Mouse (Mus musculus) midbrain, embryonic 14.5 days (tissue): ENCODE measurements at regions not wholly inside any gene's neighbourhood (a gene's known extent, or its start where the extent isn't known, plus 50 kb on each side); places are given as distances from the start of the nearest gene placed in this dataset.

Experiments used
- ATAC-seq: fragments of 200-750 bp; cut with Nextera tagmentation; 2 replicates; pipeline ENCODE4 v1.8.0; 2017; ENCODE audit warnings: moderate number of reproducible peaks, moderate library complexity; ENCODE audit not compliant: low FRiP score, low TSS enrichment
- DNase-seq: peaks from one replicate; pipeline ENCODE4 v3.0.0-alpha.2; 2015
- H3K27ac ChIP-seq: fragments of 300-500 bp; sonication (generic); replicated peaks from 2 replicates; pipeline ENCODE4 v1.5.1; 2014; ENCODE audit warnings: mild to moderate bottlenecking, low read depth, low read length, moderate library complexity
- H3K27me3 ChIP-seq: fragments of 300-500 bp; sonication (generic); 2 replicates; pipeline ENCODE4 v1.6.1; 2014; ENCODE audit warnings: low read length, control low read depth, mixed read lengths; ENCODE audit not compliant: control insufficient read depth, insufficient read depth
- H3K36me3 ChIP-seq: fragments of 300-500 bp; sonication (generic); 2 replicates; pipeline ENCODE4 v1.6.1; 2014; ENCODE audit warnings: low read length, control low read depth; ENCODE audit not compliant: control insufficient read depth, insufficient read depth
- H3K4me1 ChIP-seq: fragments of 300-500 bp; sonication (generic); 2 replicates; pipeline ENCODE4 v1.6.1; 2014; ENCODE audit warnings: mild to moderate bottlenecking, antibody characterized with exemption, low read length, control low read depth; ENCODE audit not compliant: control insufficient read depth, insufficient read depth
- H3K4me2 ChIP-seq: fragments of 300-500 bp; sonication (generic); 2 replicates; pipeline ENCODE4 v1.6.1; 2014; ENCODE audit warnings: mild to moderate bottlenecking, low read length, moderate library complexity
- H3K4me3 ChIP-seq: fragments of 300-500 bp; sonication (generic); replicated peaks from 2 replicates; pipeline ENCODE4 v1.5.1; 2014; ENCODE audit warnings: low read depth, low read length
- H3K9ac ChIP-seq: fragments of 300-500 bp; sonication (generic); replicated peaks from 2 replicates; pipeline ENCODE4 v1.6.1; 2014; ENCODE audit warnings: mild to moderate bottlenecking, low read length, moderate library complexity
- H3K9me3 ChIP-seq: fragments of 300-500 bp; sonication (generic); 2 replicates; pipeline ENCODE4 v1.6.1; 2016; ENCODE audit warnings: low read length, control low read depth, mixed read lengths; ENCODE audit not compliant: control insufficient read depth
- WGBS: fragments of 180-500 bp; shearing (Covaris S2); extraction: QIAGEN DNeasy Blood & Tissue Kit; methylation state at CpG from one replicate; pipeline ENCODE4 v1.1.7; 2014; 5-methylcytosine and 5-hydroxymethylcytosine counted together

- Histone ChIP-seq H3K4me1 (peaks cover 8% of the 10 kb centered on the region; the same call in 1 of the 2 replicates), H3K4me2 (no peak overlapping the region), H3K36me3 (no peaks in the 10 kb centered on the region), H3K9me3 (no peaks in the 10 kb centered on the region), H3K9ac (no peak overlapping the region), H3K27me3 (no peaks in the 10 kb centered on the region), H3K4me3 (no peak overlapping the region), H3K27ac (no peak overlapping the region)
- DNase-seq (no peak), ATAC-seq (no peak)
- WGBS: 87% methylated on average over 2 of the region's 2 CpGs
Observed at GRCm38 (mm10) chr13:37580806-37581205, 197.4 kb upstream of the Rreb1 start.

GRCm38 (mm10) chr13:37581374-37581773 is 196.8 kb upstream of the Rreb1 start:
- H3K4me2 ChIP-seq: no peak overlapping the region
- WGBS: 66% methylated on average over 6 of the region's 6 CpGs
- H3K9ac ChIP-seq: no peak overlapping the region

GRCm38 (mm10) chr13:37585476-37585875 is 192.7 kb upstream of the Rreb1 start:
- no peak for DNase-seq
- H3K4me3 ChIP-seq: no peak overlapping the region
- no peaks in the 10 kb centered on the region for H3K4me1 ChIP-seq
- WGBS: 83% methylated on average over 5 of the region's 5 CpGs
- H3K36me3 ChIP-seq: no peaks in the 10 kb centered on the region
- H3K27me3 ChIP-seq: no peaks in the 10 kb centered on the region
- H3K9me3 ChIP-seq: no peaks in the 10 kb centered on the region
- no peak for ATAC-seq
- H3K4me2 ChIP-seq: no peak overlapping the region
- no peak overlapping the region for H3K9ac ChIP-seq
- H3K27ac ChIP-seq: no peak overlapping the region

More at GRCm38 (mm10) chr13:37581374-37581773, 196.8 kb upstream of the Rreb1 start:
- DNase-seq (no peak), ATAC-seq (no peak)
- Histone ChIP-seq H3K9me3 (no peaks in the 10 kb centered on the region), H3K27me3 (no peaks in the 10 kb centered on the region), H3K36me3 (no peaks in the 10 kb centered on the region), H3K4me1 (peaks cover 8% of the 10 kb centered on the region; the same call in 1 of the 2 replicates), H3K27ac (no peak overlapping the region), H3K4me3 (no peak overlapping the region)

GRCm38 (mm10) chr13:37586511-37586910 is 191.7 kb upstream of the Rreb1 start:
- Histone ChIP-seq H3K4me1 (no peaks in the 10 kb centered on the region), H3K4me2 (no peak overlapping the region), H3K36me3 (no peaks in the 10 kb centered on the region), H3K4me3 (no peak overlapping the region), H3K27me3 (no peaks in the 10 kb centered on the region), H3K27ac (no peak overlapping the region), H3K9ac (no peak overlapping the region), H3K9me3 (no peaks in the 10 kb centered on the region)
- 63% methylated on average over 4 of the region's 4 CpGs for WGBS
- DNase-seq (no peak), ATAC-seq (no peak)

- no peak for DNase-seq
- Histone ChIP-seq H3K27me3 (no peaks in the 10 kb centered on the region), H3K4me1 (no peaks in the 10 kb centered on the region), H3K4me2 (no peak overlapping the region), H3K27ac (no peak overlapping the region), H3K9ac (no peak overlapping the region), H3K4me3 (no peak overlapping the region), H3K9me3 (no peaks in the 10 kb centered on the region), H3K36me3 (no peaks in the 10 kb centered on the region)
- ATAC-seq: no peak
- WGBS: 91% methylated on average over 3 of the region's 3 CpGs
Observed at GRCm38 (mm10) chr13:37587911-37588310, 190.3 kb upstream of the Rreb1 start.

- Histone ChIP-seq H3K36me3 (no peaks in the 10 kb centered on the region), H3K9ac (no peak overlapping the region), H3K4me3 (no peak overlapping the region), H3K4me1 (no peaks in the 10 kb centered on the region), H3K27me3 (no peaks in the 10 kb centered on the region), H3K9me3 (no peaks in the 10 kb centered on the region), H3K4me2 (no peak overlapping the region), H3K27ac (no peak overlapping the region)
- no peak for ATAC-seq
- 91% methylated on average over 8 of the region's 8 CpGs for WGBS
- DNase-seq: no peak
Observed at GRCm38 (mm10) chr13:37588528-37589176, 189.5 kb upstream of the Rreb1 start.

- Histone ChIP-seq H3K4me2 (no peak overlapping the region), H3K9ac (no peak overlapping the region), H3K27ac (no peak overlapping the region), H3K36me3 (no peaks in the 10 kb centered on the region), H3K9me3 (no peaks in the 10 kb centered on the region), H3K4me1 (no peaks in the 10 kb centered on the region), H3K4me3 (no peak overlapping the region), H3K27me3 (no peaks in the 10 kb centered on the region)
- ATAC-seq (no peak), DNase-seq (no peak)
- WGBS: 84% methylated on average over 5 of the region's 5 CpGs
Observed at GRCm38 (mm10) chr13:37592149-37592548, 186.1 kb upstream of the Rreb1 start.

GRCm38 (mm10) chr13:37595196-37595595 is 183.0 kb upstream of the Rreb1 start:
- Histone ChIP-seq H3K36me3 (no peaks in the 10 kb centered on the region), H3K4me2 (no peak overlapping the region), H3K4me1 (no peaks in the 10 kb centered on the region), H3K27me3 (no peaks in the 10 kb centered on the region), H3K9me3 (no peaks in the 10 kb centered on the region), H3K4me3 (no peak overlapping the region), H3K9ac (no peak overlapping the region), H3K27ac (no peak overlapping the region)
- DNase-seq (no peak), ATAC-seq (no peak)
- WGBS: 45% methylated on average over 8 of the region's 8 CpGs

GRCm38 (mm10) chr13:37597575-37597974 is 180.6 kb upstream of the Rreb1 start:
- H3K9ac ChIP-seq: no peak overlapping the region
- H3K36me3 ChIP-seq: no peaks in the 10 kb centered on the region
- no peaks in the 10 kb centered on the region for H3K4me1 ChIP-seq
- DNase-seq: no peak
- no peaks in the 10 kb centered on the region for H3K27me3 ChIP-seq
- no peak overlapping the region for H3K27ac ChIP-seq
- 85% methylated on average over 8 of the region's 8 CpGs for WGBS
- no peaks in the 10 kb centered on the region for H3K9me3 ChIP-seq
- H3K4me3 ChIP-seq: no peak overlapping the region
- H3K4me2 ChIP-seq: no peak overlapping the region
- no peak for ATAC-seq
